ENCODE assay signal across 14 mouse cellular contexts in genomic region chr17:86592991-86593586, GRCm38 (mm10).
DNase-seq lines count a peak whose midpoint lies in the region; ATAC-seq and TF ChIP-seq lines count a peak whose summit lies in the region.
"Had no signal": no experiment of that assay in that cellular context is flagged by ENCODE, and none has a peak within 500 bp of the region (broad histone marks: within the 10 kb centered on the region; RNA-seq: fewer than 3 reads in every experiment).

No protein-coding gene starts in this region.

- intact Hi-C loops in heart, postnatal 10 days (cut with DNase I): loop anchor here (5.0 kb wide), 1 partner anchor 209 kb away; no protein-coding TSS in a partner anchor

- ATAC-seq in common myeloid progenitor, adult 5-6 weeks (replicated peaks; ENCODE audit: low read depth, poor library complexity, severe bottlenecking): peak; percentile 50
- ATAC-seq in forebrain, postnatal 0 days: no peak
- ATAC-seq: forebrain, embryonic 13.5 days had no signal

- H3K4me1 ChIP-seq in forebrain, postnatal 0 days (ENCODE audit: insufficient read depth): no peaks in the 10 kb centered on the region
- H3K4me1 ChIP-seq: forebrain, embryonic 13.5 days had no signal

- H3K4me3 ChIP-seq in layer of hippocampus, adult 2 months: no peak overlapping the region
- no peak overlapping the region for H3K4me3 ChIP-seq in forebrain, postnatal 0 days (ENCODE audit: low read depth, low read length)
- H3K4me3 ChIP-seq: embryonic facial prominence, embryonic 15.5 days; forebrain, embryonic 13.5 days; hindbrain, embryonic 10.5 days; megakaryocyte, embryonic 14.5 days had no signal

- H3K4me2 ChIP-seq in forebrain, postnatal 0 days (ENCODE audit: low read depth): no peak overlapping the region
- H3K4me2 ChIP-seq: embryonic facial prominence, embryonic 15.5 days; forebrain, embryonic 13.5 days had no signal

- 61% methylated on average over 6 of the region's 6 CpGs for WGBS in forebrain, postnatal 0 days

- peak overlapping the region; percentile 70 for H3K27ac ChIP-seq in layer of hippocampus, adult 2 months
- no peak overlapping the region for H3K27ac ChIP-seq in forebrain, postnatal 0 days (ENCODE audit: low read depth, low read length)
- H3K27ac ChIP-seq: embryonic facial prominence, embryonic 15.5 days; forebrain, embryonic 13.5 days; hindbrain, embryonic 10.5 days; liver, embryonic 14.5 days had no signal

- no peak for TF ChIP-seq CTCF in layer of hippocampus, adult 2 months (conservative IDR thresholded peaks at IDR 0.05)
- TF ChIP-seq CTCF in forebrain, postnatal 0 days (IDR thresholded peaks at IDR 0.05; ENCODE audit: low read depth): no peak

- no peak overlapping the region for H3K9ac ChIP-seq in forebrain, postnatal 0 days
- H3K9ac ChIP-seq: embryonic facial prominence, embryonic 15.5 days; forebrain, embryonic 13.5 days; liver, embryonic 14.5 days had no signal

- H3K36me3 ChIP-seq in forebrain, postnatal 0 days (ENCODE audit: insufficient read depth): 0 out of 2 replicates have a peak, but pooled peaks cover 10% of the 10 kb centered on the region
- H3K36me3 ChIP-seq: embryonic facial prominence, embryonic 15.5 days; hindbrain, embryonic 10.5 days had no signal

- no peaks in the 10 kb centered on the region for H3K27me3 ChIP-seq in forebrain, postnatal 0 days (ENCODE audit: insufficient read depth, low read length)
- H3K27me3 ChIP-seq: embryonic facial prominence, embryonic 15.5 days; forebrain, embryonic 13.5 days; megakaryocyte, embryonic 14.5 days had no signal

- peak; percentile 95 for DNase-seq in heart, adult 11 months
- DNase-seq in heart, postnatal 4 days: no peak
- DNase-seq in layer of hippocampus, adult 2 months (ENCODE audit: low spot score in 2 of 2): no peak
- DNase-seq in layer of hippocampus, postnatal 36 days: no peak
- DNase-seq in heart, postnatal 10 days: peak; percentile 32 to 41
- no peak for DNase-seq in forebrain, postnatal 0 days
- no peak for DNase-seq in testis, postnatal 14 days (ENCODE audit: low spot score)
- DNase-seq: cerebellum, postnatal 14 days had no signal

- H3K9me3 ChIP-seq in forebrain, postnatal 0 days (ENCODE audit: low read length): no peaks in the 10 kb centered on the region
- H3K9me3 ChIP-seq: embryonic facial prominence, embryonic 15.5 days; forebrain, embryonic 13.5 days; hindbrain, embryonic 10.5 days; megakaryocyte, embryonic 14.5 days had no signal

Comparison
In these comparisons a context has a peak if more than half of its experiments do, and no peak if none do; other contexts are left out.
1. DNase-seq: peak in heart, adult 11 months (single experiment) and heart, postnatal 10 days (2 of 2); none in heart, postnatal 4 days (single experiment), layer of hippocampus, adult 2 months (0 of 2), layer of hippocampus, postnatal 36 days (0 of 2), forebrain, postnatal 0 days (single experiment) and testis, postnatal 14 days (single experiment).